Mouse (Mus musculus): ENCODE measurements around the gene Cd4. TPM values are rescaled to one million over a fixed set of nuclear protein-coding genes. Genes with fewer than 3 reads are reported as not detected.

Gene Cd4
- total and polyA plus RNA-seq, 3 experiments, result 0.26 to 1.6 (median 0.34) TPM

DNA sequence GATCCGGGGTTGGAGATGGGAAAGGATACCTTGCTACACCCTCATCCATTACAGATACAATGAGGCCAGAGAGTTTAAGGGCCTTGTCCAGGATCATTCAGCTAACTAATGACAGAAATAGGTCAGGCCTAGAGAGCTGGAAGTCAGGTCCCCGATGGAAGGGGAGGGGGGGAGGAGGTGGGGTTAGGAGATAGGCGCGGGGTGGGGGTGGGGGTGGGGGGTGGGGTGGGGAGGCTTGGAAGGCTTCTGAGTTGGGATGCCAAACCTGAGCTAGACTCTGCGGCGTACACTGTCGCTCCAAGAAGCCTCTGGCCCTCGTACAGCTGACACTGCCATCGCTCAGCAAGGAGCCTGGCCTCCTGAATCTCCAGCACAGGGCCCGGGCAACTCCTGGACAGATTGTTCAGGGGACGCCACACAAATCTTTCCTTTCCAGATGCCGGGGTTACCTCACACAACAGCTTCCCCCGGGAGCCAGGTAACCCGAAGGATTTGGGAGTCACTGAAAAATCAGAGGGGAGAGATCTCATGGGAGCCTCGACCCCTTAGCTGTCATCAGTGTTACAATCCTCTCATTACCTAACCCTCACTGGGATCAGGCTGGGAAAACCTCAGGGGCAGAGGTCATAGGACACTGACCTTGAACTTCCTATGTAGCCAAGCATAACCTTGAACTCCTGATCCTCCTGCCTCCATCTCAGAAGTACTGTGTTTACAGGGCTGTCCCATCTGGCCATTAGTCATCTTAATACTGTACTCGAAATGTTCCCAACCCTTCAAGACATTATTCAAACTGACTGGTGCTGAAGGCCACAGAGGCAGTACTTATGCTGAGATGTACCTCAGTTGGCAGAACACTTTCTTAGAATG is 17.2 kb upstream of the Cd4 start:
- Histone ChIP-seq H3K9ac (ENCODE audit: insufficient read depth, low read depth) (no peak overlapping the region), H3K27ac (ENCODE audit: insufficient read depth, low read depth) (no peak overlapping the region), H3K4me1 (ENCODE audit: control insufficient read depth in 1 of 2, insufficient read depth in 2 of 2) (peaks cover 25 to 58% of the 10 kb centered on the region in 2 experiments), H3K9me3 (replicated peaks; ENCODE audit: low read length) (no peaks in the 10 kb centered on the region), H3K27me3 (replicated peaks) (no peaks in the 10 kb centered on the region), H3K4me3 (replicated peaks in 1 of 3; ENCODE audit: low read depth in 2 of 3, low read length in 2 of 3, poor library complexity in 1 of 3) (no peak overlapping the region), H3K4me2 (ENCODE audit: insufficient read depth, low read depth, poor library complexity, severe bottlenecking) (no peak overlapping the region), H3K79me2 (replicated peaks; ENCODE audit: control insufficient read depth, extremely low read depth, insufficient read depth, poor library complexity, severe bottlenecking) (no peaks in the 10 kb centered on the region), H3K36me3 (replicated peaks in 1 of 2; ENCODE audit: control insufficient read depth in 1 of 2, insufficient read depth in 1 of 2, low read length in 1 of 2) (no peaks in the 10 kb centered on the region)
- in situ Hi-C loops (cut with MboI; ENCODE audit: low pct_ligation_motif_present, low pct_unique_long_range_greater_than_20kb, low sequenced_read_pairs), result loop anchor here (5.0 kb wide), 1 partner anchor 38 kb away; no protein-coding TSS in a partner anchor
- DNase-seq (ENCODE audit: extremely low read depth), result no peak
- dilution Hi-C loops (cut with MboI; ENCODE audit: extremely low pct_ligation_motif_present, extremely low pct_unique_long_range_greater_than_20kb, low sequenced_read_pairs), result no loop called here
- TF ChIP-seq USF2 (conservative IDR thresholded peaks at IDR 0.05; ENCODE audit: low read depth, low read length) (no peak), EP300 (IDR thresholded peaks at IDR 0.05; ENCODE audit: low read length) (no peak), MEF2A (IDR thresholded peaks at IDR 0.05; ENCODE audit: borderline replicate concordance, low read depth, low read length) (no peak), HCFC1 (IDR thresholded peaks at IDR 0.05; ENCODE audit: low read depth, low read length) (no peak), CHD2 (IDR thresholded peaks at IDR 0.05; ENCODE audit: low read length) (no peak), MYC (IDR thresholded peaks at IDR 0.05; ENCODE audit: low read depth, low read length) (no peak), PAX5 (IDR thresholded peaks at IDR 0.05; ENCODE audit: low read length) (no peak), JUN (IDR thresholded peaks at IDR 0.05; ENCODE audit: insufficient read depth, low read depth, low read length) (no peak), ZKSCAN1 (IDR thresholded peaks at IDR 0.05; ENCODE audit: borderline replicate concordance, low read depth, low read length) (no peak), POLR2A (IDR thresholded peaks at IDR 0.05; ENCODE audit: low read depth, low read length) (no peak), BHLHE40 (IDR thresholded peaks at IDR 0.05; ENCODE audit: low read depth, low read length) (no peak), NELFE (IDR thresholded peaks at IDR 0.05; ENCODE audit: low read depth, low read length) (no peak), GABPA (IDR thresholded peaks at IDR 0.05; ENCODE audit: insufficient replicate concordance, low read depth, low read length) (no peak), RCOR1 (conservative IDR thresholded peaks at IDR 0.05; ENCODE audit: low read depth, low read length) (no peak), UBTF (IDR thresholded peaks at IDR 0.05; ENCODE audit: low read depth, low read length) (no peak), NRF1 (IDR thresholded peaks at IDR 0.05; ENCODE audit: low read depth, low read length) (no peak), MAFK (IDR thresholded peaks at IDR 0.05; ENCODE audit: insufficient replicate concordance, low read length) (no peak), CHD1 (IDR thresholded peaks at IDR 0.05; ENCODE audit: low read depth, low read length) (no peak), JUND (conservative IDR thresholded peaks at IDR 0.05; ENCODE audit: low read depth, low read length) (no peak), ETS1 (conservative IDR thresholded peaks at IDR 0.05; ENCODE audit: low read depth, low read length) (no peak)
